Mouse (Mus musculus): ENCODE measurements around the gene Fam19a1.
"Not testable (repeated sequence)": the region's sequence is repeated elsewhere in the genome, so short reads cannot be mapped to it uniquely, and the experiment has no call there.

The Fam19a1 gene

GRCm38 (mm10) chr6:96112854-96113253 is at the start of gene Fam19a1:
Gene Fam19a1, plus strand, starts transcription at chr6:96113154.
- DNase-seq (ENCODE audit: extremely low spot score, low spot score), result no peak

DNA sequence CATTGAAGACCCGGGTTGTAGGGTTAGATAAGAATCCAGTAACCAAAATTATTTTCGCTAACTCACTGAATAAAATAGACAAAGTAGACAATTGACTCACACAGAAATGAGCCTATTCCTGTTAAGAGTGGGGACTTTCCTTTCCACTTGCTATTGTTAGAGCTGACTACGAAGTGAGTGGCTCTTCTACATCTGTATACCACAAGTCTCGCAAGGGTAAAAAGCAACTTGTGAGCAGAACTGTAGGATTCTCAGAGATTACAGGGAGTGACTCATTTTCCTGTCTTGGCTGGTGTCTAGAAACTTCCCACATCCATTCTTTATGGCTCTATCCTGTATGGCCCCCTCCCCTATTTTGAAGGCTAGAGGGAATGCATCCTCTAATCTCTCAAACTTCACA is 41.9 kb upstream of the Fam19a1 start:
- no peak for DNase-seq (ENCODE audit: extremely low spot score, low spot score)

GRCm38 (mm10) chr6:96071567-96071966 is 41.4 kb upstream of the Fam19a1 start:
- DNase-seq (ENCODE audit: extremely low spot score, low spot score), result no peak

DNA sequence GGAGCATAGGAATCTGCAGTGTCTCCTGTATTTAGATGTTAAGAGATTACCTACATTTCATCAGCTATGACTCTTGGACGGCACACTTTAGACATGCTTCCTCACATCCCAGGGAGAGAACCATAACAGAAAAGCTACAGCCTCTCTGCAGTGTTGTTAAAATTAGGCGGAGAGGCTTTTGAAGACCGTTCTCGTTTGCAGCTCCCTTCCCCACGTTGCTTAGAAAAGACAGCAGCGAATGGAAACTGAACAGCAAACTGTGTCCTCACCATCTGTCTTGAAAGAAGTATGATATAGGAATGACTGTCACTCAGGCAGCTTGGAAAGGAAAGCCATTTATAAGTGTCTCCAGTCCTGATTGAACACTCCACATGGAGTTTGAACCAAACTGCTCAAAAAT is 23.0 kb upstream of the Fam19a1 start:
- no peak for DNase-seq (ENCODE audit: extremely low spot score, low spot score)

- DNase-seq (ENCODE audit: extremely low spot score, low spot score), result no peak
These were observed 19.2 kb upstream of the Fam19a1 start for GRCm38 (mm10) chr6:96093716-96094115.

DNA sequence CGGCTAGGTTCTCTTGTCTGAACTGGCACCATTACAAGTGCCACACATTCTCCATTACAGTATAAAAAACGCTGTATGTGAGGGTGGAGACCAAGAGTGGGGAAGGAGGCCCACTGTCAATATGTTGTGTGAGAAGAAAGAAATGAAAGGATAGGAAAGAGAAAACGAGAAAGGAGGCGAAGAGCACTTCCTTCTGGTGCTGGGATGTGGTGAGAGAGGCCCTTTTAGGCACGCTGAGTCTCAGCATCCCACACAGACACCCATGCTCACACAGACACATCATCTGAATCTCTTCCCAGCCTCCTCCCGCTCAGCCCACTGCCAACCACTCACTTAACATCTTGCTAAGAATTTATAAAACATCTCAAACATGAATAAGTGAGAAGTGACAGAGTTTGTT is 14.7 kb upstream of the Fam19a1 start:
- no peak for DNase-seq (ENCODE audit: extremely low spot score, low spot score)

DNA sequence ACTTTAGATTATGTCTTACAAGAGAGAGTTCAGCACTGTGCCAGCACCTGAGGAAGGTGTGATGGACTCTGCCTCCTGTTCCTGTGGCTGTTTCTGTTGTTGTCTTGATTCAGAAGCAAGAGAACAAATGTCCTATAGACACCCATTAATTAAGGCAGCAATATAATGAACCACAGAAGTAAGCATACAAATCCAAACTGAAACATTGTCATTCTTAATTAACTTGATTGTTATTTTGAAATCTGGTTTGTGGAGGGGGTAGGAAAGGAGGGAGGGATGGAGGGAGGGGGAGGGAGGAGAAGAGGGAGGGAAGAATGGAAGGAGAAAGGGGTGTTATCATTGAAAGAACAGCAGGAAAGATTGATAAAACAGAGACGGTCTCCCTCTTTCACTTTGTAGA is 1.3 kb upstream of the Fam19a1 start:
- no peak for DNase-seq (ENCODE audit: extremely low spot score, low spot score)

- no peak for DNase-seq (ENCODE audit: extremely low spot score, low spot score)
These were observed 1.2 kb downstream of the Fam19a1 start for GRCm38 (mm10) chr6:96114151-96114550.

DNA sequence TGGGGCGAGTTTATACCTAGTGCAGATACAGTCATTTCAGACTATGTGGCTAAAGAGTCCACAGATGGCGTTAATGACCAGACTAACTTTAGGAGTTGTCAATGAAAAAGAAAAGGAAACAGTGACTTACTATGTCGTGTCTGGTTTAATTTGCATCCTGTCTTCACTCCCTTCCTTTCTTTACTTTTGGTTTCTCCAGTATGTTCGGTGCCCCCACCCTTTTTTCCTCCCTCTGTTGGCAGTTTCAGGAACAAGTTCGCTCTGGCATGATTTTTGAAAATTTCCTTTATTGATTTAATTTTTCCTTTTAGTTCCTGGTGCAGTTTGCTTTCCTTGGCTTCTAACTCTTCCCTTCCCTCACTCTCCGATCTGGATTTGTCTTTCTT is 3.2 kb downstream of the Fam19a1 start:
- DNase-seq (ENCODE audit: extremely low spot score, low spot score), result no peak

DNA sequence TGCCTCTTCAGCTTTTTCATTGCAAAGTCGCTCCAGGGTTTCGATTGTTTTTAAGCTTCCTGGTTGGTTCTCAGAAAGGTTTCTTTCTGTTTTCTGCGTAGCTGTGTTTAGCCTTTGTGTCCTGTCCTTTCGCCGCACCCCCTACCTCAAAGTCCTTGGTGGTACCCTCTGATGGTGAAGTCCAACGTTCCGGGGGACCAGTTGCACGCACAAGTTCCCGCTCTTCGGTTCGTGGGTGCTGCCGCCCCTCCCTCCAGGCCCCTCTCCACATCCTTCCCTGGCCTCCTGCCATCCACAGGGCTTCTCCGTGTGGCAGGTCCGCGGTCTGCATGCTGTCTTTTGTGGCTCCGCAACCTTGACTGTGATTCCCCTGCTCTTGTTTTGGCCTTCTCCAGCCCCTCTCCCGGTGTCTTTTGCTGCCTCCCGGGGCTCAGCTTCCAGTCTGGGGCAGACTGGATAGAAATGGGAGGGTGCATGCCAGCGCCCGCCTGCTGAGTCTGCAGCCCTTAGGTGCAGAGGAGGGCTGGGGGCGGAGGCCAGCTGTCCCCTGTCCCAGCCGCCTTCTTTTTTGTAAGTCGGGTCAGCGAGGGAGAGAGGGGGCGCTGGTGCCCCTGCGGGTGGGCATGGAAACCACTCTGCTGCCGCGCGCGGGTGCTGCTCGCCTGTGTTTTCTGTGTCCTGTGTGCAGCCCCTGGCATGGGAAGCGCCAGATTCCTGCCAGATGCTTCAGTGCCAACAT is 3.7 kb downstream of the Fam19a1 start:
- DNase-seq (ENCODE audit: extremely low spot score, low spot score), result peak; percentile 66

DNA sequence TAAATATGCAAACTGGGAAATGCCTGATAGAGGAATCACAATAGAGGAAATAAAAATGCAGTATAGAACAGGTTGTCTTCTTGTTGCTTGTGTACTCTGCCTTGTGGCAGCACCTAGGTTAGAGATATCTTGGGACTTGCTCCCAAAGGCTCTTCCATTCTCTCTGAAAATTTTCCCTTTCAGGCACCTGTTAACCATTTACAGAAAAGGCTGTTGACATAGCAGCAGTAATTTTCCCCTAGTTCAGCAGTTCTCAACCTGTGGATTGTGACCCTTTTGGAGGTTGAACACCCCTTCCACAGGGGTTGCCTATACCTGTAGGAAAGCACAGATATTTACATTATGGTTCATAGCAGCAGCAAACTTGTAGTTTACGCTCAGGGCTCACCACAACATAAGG is 30.4 kb downstream of the Fam19a1 start:
- DNase-seq (ENCODE audit: extremely low spot score, low spot score), result no peak

GRCm38 (mm10) chr6:96165403-96165802 is 52.4 kb downstream of the Fam19a1 start:
- DNase-seq (ENCODE audit: extremely low spot score, low spot score), result no peak

GRCm38 (mm10) chr6:96165818-96166379 is 52.9 kb downstream of the Fam19a1 start, which contains the start of gene 1700123L14Rik:
Gene 1700123L14Rik, minus strand, starts transcription at chr6:96166243.
- no peak for DNase-seq (ENCODE audit: extremely low spot score, low spot score)

- DNase-seq (ENCODE audit: extremely low spot score, low spot score), result no peak
These were observed 54.1 kb downstream of the Fam19a1 start for GRCm38 (mm10) chr6:96167031-96167430.

DNA sequence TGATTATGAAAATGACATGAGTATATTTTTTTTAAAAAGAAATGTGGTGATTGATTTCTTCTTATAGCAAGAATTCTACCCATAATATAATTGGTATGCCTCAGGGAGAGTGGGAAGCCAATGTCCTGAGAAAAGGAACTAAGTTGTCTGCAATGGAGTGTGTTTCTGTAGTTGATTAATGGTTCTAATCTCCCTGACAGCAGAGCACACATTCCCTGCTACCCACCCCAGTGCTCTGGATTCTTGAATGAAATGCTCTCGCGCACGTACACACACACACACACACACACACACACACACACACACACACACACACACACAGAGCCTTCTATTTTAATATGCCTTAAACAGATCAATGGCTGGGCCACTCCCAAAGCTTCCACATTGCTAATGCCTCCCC is 60.7 kb downstream of the Fam19a1 start:
- no peak for DNase-seq (ENCODE audit: extremely low spot score, low spot score)

DNA sequence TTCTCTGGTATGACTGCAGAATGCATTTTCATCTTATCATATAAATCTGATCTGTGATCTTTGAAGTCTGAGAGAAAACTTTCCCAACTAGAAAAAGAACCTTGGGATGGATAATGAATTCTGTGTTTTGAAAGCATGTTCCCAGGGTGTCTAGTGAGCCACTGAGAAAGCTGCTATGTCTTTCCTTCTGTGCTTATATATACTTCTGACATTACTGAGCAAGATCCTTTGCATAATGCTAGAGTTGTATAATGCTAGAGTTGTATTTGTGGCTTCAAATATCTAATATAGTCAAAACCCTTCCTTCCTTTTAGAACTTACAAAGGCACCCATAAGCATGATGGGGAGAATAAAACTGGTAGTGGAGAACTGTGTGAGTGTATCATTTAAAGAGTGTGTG is 65.6 kb downstream of the Fam19a1 start:
- no peak for DNase-seq (ENCODE audit: extremely low spot score, low spot score)

DNA sequence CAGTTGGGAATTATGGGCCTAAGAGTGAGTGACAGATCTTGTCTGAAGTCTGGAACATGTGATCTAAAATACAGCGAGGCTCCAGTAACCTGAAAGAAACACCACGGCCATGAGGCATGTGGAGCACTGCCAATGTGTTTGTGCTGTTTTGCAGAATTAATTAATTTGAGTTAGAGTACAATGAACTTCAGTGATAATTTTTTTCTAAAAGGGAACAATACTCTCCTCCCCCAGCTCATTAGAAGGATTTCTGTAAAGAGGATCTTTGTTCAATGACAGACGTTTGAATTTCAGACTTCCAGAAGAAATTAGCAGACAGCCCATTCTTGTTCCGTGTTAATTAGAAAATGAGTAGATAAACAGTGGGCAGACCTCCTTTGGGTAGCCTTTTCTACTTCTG is 70.4 kb downstream of the Fam19a1 start:
- DNase-seq (ENCODE audit: extremely low spot score, low spot score), result no peak

DNA sequence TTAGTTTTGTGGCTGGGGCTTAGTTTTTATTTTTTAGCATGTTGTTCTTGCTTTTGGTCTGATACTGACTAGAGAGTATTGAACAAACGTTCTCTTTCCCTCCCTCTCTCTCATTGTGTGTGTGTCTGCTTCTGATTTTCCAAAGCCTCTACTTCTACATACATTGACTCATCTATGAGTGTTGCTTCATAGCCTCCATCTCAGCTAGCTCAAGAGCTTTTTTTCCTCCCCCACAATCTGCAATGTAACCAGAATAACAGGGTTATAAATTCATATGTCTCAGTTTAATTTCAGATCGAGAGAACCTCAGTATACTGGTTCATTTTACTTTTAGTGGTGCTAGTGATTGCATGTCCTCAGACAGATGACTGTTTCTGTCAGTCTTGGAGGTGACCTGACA is 73.6 kb downstream of the Fam19a1 start:
- DNase-seq (ENCODE audit: extremely low spot score, low spot score), result no peak

DNA sequence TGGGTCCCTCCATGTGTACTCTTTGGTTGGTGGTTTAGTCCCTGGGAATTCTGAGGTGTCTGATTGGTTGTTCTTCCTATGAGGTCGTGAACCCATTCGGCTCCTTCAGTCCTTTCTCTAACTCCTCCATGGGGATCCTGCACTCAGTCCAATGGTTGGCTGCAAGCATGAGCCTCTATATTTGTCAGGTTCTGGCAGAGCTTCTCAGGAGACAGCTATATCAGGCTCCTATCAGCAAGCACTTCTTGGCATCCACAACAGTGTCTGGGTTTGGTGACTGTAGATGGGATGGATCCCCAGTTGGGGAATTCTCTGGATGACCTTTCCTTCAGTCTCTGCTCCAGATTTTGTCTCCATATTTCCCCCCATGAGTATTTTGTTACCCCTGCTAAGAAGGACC is 86.0 kb downstream of the Fam19a1 start:
- not testable (repeated sequence) for DNase-seq (ENCODE audit: extremely low spot score, low spot score)

DNA sequence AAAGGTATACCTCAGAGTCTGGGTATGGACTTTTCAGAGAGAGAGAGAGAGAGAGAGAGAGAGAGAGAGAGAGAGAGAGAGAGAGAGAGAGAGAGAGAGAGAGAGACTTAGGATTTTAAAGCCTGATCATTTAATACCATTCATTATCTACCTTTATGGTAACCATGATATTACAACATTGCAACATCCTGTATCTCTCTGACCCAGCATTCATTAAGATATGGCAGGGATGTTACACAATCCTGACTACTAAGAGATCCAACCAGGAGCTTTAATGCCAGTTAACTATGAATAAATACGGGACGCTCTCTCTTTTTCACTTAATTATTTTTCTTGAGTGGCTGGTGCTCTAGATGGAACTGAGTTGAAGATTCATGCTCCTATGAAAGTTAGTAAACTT is 92.4 kb downstream of the Fam19a1 start:
- DNase-seq (ENCODE audit: extremely low spot score, low spot score), result no peak

- no peak for DNase-seq (ENCODE audit: extremely low spot score, low spot score)
These were observed 121.9 kb downstream of the Fam19a1 start for GRCm38 (mm10) chr6:96234806-96235205.

DNA sequence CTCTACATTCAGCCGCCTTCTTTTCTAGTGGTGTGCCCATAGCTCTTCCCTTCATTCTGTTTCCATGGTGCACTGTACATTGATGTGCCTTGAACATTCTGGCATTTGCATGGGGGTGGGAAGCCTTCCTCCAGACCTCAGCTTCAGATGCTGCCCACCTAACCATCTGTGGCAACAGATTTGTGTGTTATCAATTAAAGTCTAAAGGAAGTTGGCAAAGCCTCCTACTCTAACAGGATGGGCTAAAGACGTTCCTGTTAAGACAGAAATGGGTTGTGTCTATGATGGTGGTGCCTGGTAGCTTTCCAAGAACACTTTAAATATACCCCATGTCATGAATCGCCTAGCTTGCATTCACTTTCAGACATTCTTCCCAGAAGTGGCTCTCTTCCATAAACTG is 131.4 kb downstream of the Fam19a1 start:
- no peak for DNase-seq (ENCODE audit: extremely low spot score, low spot score)

- DNase-seq (ENCODE audit: extremely low spot score, low spot score), result no peak
These were observed 139.0 kb downstream of the Fam19a1 start for GRCm38 (mm10) chr6:96252001-96252400.
